ENCODE assay signal across 15 mouse cellular contexts in the genomic region with DNA sequence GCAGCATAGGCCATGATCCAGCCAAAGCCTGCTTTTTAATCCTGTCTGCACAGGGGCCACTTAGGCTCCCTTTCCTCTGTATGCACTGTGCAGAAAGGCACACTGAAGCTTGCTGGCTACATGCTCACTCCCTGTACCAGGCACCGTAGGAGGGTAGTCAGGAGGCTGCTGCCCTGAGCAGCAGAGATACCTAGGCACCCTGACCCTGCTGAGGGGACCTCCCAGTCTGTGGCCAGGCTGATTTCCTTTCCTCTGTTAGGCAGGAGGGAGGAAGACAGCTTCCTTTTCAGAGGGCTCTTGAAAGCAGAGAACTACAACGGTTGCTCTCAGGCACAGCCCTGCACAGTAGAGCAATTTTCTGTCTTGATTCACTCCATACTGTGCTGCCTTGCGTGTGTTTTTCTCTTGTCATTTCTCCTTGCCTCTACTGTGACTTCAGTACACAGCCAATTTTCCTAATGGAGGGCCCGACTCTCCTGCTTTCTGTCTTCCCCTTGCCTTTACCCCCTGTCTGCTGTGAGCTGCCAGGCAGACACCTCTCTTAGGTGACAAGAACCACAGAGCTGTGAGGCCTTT. TPM values are rescaled to one million over a fixed set of nuclear protein-coding genes. Genes with fewer than 3 reads are reported as not detected.
DNase-seq lines count a peak whose midpoint lies in the region; ATAC-seq and TF ChIP-seq lines count a peak whose summit lies in the region.
"Had no signal": no experiment of that assay in that cellular context is flagged by ENCODE, and none has a peak within 500 bp of the region (broad histone marks: within the 10 kb centered on the region; RNA-seq: fewer than 3 reads in every experiment).

No protein-coding gene starts in this region.

- peak overlapping the region; percentile 8; the same call in 1 of the 2 replicates for H3K4me3 ChIP-seq in hindbrain, embryonic 12.5 days
- no peak overlapping the region for H3K4me3 ChIP-seq in hindbrain, postnatal 0 days (ENCODE audit: low read length)
- H3K4me3 ChIP-seq in embryonic facial prominence, embryonic 14.5 days (ENCODE audit: low read depth, low read length), result no peak overlapping the region
- H3K4me3 ChIP-seq in midbrain, postnatal 0 days (ENCODE audit: low read depth, low read length), result peak overlapping the region; percentile 43; the same call in 1 of the 2 replicates
- no peak overlapping the region for H3K4me3 ChIP-seq in layer of hippocampus, adult 2 months
- H3K4me3 ChIP-seq in limb, embryonic 10.5 days, result no peak overlapping the region
- H3K4me3 ChIP-seq: forebrain, embryonic 12.5 days; lung, embryonic 15.5 days had no signal

- ATAC-seq in hindbrain, embryonic 12.5 days (ENCODE audit: low FRiP score), result 0 out of 2 replicates have a peak, but pooled peaks have one; percentile 33
- ATAC-seq in hindbrain, postnatal 0 days, result no peak
- 0 out of 2 replicates have a peak, but pooled peaks have one; percentile 20 for ATAC-seq in embryonic facial prominence, embryonic 14.5 days (ENCODE audit: low read depth)
- no peak for ATAC-seq in midbrain, postnatal 0 days (ENCODE audit: low FRiP score)

- H3K9me3 ChIP-seq in hindbrain, embryonic 12.5 days (replicated peaks), result no peaks in the 10 kb centered on the region
- no peaks in the 10 kb centered on the region for H3K9me3 ChIP-seq in hindbrain, postnatal 0 days (ENCODE audit: low read length)
- H3K9me3 ChIP-seq in embryonic facial prominence, embryonic 14.5 days (ENCODE audit: control insufficient read depth, low read length), result no peaks in the 10 kb centered on the region
- H3K9me3 ChIP-seq in midbrain, postnatal 0 days (ENCODE audit: low read length), result no peaks in the 10 kb centered on the region
- no peaks in the 10 kb centered on the region for H3K9me3 ChIP-seq in limb, embryonic 10.5 days (replicated peaks)
- H3K9me3 ChIP-seq: forebrain, embryonic 12.5 days; lung, embryonic 15.5 days had no signal

- 0 out of 2 replicates have a peak overlapping the region, but pooled peaks have one; percentile 35 for H3K9ac ChIP-seq in hindbrain, embryonic 12.5 days
- no peak overlapping the region for H3K9ac ChIP-seq in hindbrain, postnatal 0 days (replicated peaks; ENCODE audit: low read length)
- H3K9ac ChIP-seq in embryonic facial prominence, embryonic 14.5 days (ENCODE audit: low read depth, low read length), result 0 out of 2 replicates have a peak overlapping the region, but pooled peaks have one; percentile 45
- H3K9ac ChIP-seq in midbrain, postnatal 0 days (replicated peaks; ENCODE audit: low read length, poor library complexity, severe bottlenecking), result peak overlapping the region; percentile 44
- H3K9ac ChIP-seq: forebrain, embryonic 12.5 days; lung, embryonic 15.5 days had no signal

- no peak for TF ChIP-seq CTCF in hindbrain, postnatal 0 days (IDR thresholded peaks at IDR 0.05; ENCODE audit: low read depth)
- TF ChIP-seq CTCF in midbrain, postnatal 0 days (IDR thresholded peaks at IDR 0.05), result no peak
- no peak for TF ChIP-seq CTCF in layer of hippocampus, adult 2 months (conservative IDR thresholded peaks at IDR 0.05)

- H3K27ac ChIP-seq in hindbrain, embryonic 12.5 days, result no peak overlapping the region
- no peak overlapping the region for H3K27ac ChIP-seq in hindbrain, postnatal 0 days
- H3K27ac ChIP-seq in embryonic facial prominence, embryonic 14.5 days (replicated peaks; ENCODE audit: low read depth, low read length), result no peak overlapping the region
- H3K27ac ChIP-seq in midbrain, postnatal 0 days (ENCODE audit: low read depth, low read length), result no peak overlapping the region; the same call in 1 of the 2 replicates
- H3K27ac ChIP-seq in layer of hippocampus, adult 2 months, result no peak overlapping the region
- no peak overlapping the region for H3K27ac ChIP-seq in limb, embryonic 10.5 days
- H3K27ac ChIP-seq: forebrain, embryonic 12.5 days; lung, embryonic 15.5 days had no signal

- no peaks in the 10 kb centered on the region for H3K36me3 ChIP-seq in hindbrain, embryonic 12.5 days
- no peaks in the 10 kb centered on the region for H3K36me3 ChIP-seq in hindbrain, postnatal 0 days (ENCODE audit: insufficient read depth, low read length)
- no peaks in the 10 kb centered on the region; the same call in 1 of the 2 replicates for H3K36me3 ChIP-seq in embryonic facial prominence, embryonic 14.5 days (ENCODE audit: control insufficient read depth, insufficient read depth, low read length)
- no peaks in the 10 kb centered on the region for H3K36me3 ChIP-seq in midbrain, postnatal 0 days (ENCODE audit: insufficient read depth, low read length)
- no peaks in the 10 kb centered on the region for H3K36me3 ChIP-seq in limb, embryonic 10.5 days
- H3K36me3 ChIP-seq: forebrain, embryonic 12.5 days; lung, embryonic 15.5 days had no signal

- peak overlapping the region; percentile 37 for H3K4me2 ChIP-seq in hindbrain, embryonic 12.5 days (replicated peaks)
- H3K4me2 ChIP-seq in hindbrain, postnatal 0 days (ENCODE audit: low read depth, low read length), result no peak overlapping the region
- peak overlapping the region; percentile 24; the same call in 1 of the 2 replicates for H3K4me2 ChIP-seq in embryonic facial prominence, embryonic 14.5 days (ENCODE audit: low read depth, low read length)
- H3K4me2 ChIP-seq in midbrain, postnatal 0 days (ENCODE audit: low read depth, low read length, poor library complexity, severe bottlenecking), result peak overlapping the region; percentile 71
- H3K4me2 ChIP-seq: forebrain, embryonic 12.5 days; lung, embryonic 15.5 days had no signal

- no peak for DNase-seq in hindbrain, postnatal 0 days (ENCODE audit: low spot score)
- peak; percentile 69 for DNase-seq in CD4-positive, CD25-positive, alpha-beta regulatory T cell, adult 2 months (ENCODE audit: low read depth, low spot score)
- DNase-seq in embryonic facial prominence, embryonic 14.5 days (ENCODE audit: low spot score), result no peak
- no peak for DNase-seq in midbrain, postnatal 0 days (ENCODE audit: low spot score)
- no peak for DNase-seq in layer of hippocampus, adult 2 months (ENCODE audit: low spot score in 2 of 2)
- DNase-seq in right cerebral cortex, postnatal 10 days (ENCODE audit: low spot score in 2 of 2), result no peak
- DNase-seq in limb, embryonic 10.5 days (ENCODE audit: low spot score), result no peak
- DNase-seq: adrenal gland, adult 8-10 months; cerebellum, adult 9-11 months; heart, adult 18-20 months had no signal

- H3K27me3 ChIP-seq in hindbrain, embryonic 12.5 days, result peaks cover 66% of the 10 kb centered on the region
- peaks cover 39% of the 10 kb centered on the region; the same call in 1 of the 2 replicates for H3K27me3 ChIP-seq in hindbrain, postnatal 0 days (ENCODE audit: insufficient read depth, low read length)
- H3K27me3 ChIP-seq in embryonic facial prominence, embryonic 14.5 days (replicated peaks; ENCODE audit: control insufficient read depth, insufficient read depth, low read length), result peaks cover 41% of the 10 kb centered on the region
- H3K27me3 ChIP-seq in midbrain, postnatal 0 days (ENCODE audit: insufficient read depth, low read length), result peaks cover 44% of the 10 kb centered on the region
- H3K27me3 ChIP-seq in limb, embryonic 10.5 days (ENCODE audit: low read depth, poor library complexity, severe bottlenecking), result peaks cover 76% of the 10 kb centered on the region

- 0 out of 2 replicates have a peak, but pooled peaks cover 3% of the 10 kb centered on the region for H3K4me1 ChIP-seq in hindbrain, embryonic 12.5 days
- H3K4me1 ChIP-seq in hindbrain, postnatal 0 days (ENCODE audit: insufficient read depth, low read length), result no peaks in the 10 kb centered on the region
- H3K4me1 ChIP-seq in embryonic facial prominence, embryonic 14.5 days (ENCODE audit: control insufficient read depth, insufficient read depth, low read length), result no peaks in the 10 kb centered on the region
- no peaks in the 10 kb centered on the region for H3K4me1 ChIP-seq in midbrain, postnatal 0 days (ENCODE audit: insufficient read depth, low read length)
- H3K4me1 ChIP-seq in limb, embryonic 10.5 days, result peaks cover 27% of the 10 kb centered on the region

- 19% methylated on average over 4 of the region's 4 CpGs for WGBS in hindbrain, embryonic 12.5 days
- 37% methylated on average over 4 of the region's 4 CpGs for whole genome bisulfite sequencing in hindbrain, postnatal 0 days
- WGBS in embryonic facial prominence, embryonic 14.5 days, result 24% methylated on average over 4 of the region's 4 CpGs
- WGBS in midbrain, postnatal 0 days, result 27% methylated on average over 4 of the region's 4 CpGs
- WGBS in limb, embryonic 10.5 days, result 25% methylated on average over 4 of the region's 4 CpGs

RNA-seq across cellular contexts. Expression of a gene that starts 9.8 kb away (rescaled TPM):
- polyA plus RNA-seq in hindbrain, embryonic 12.5 days (2016; fragmentation: Nextera tagmentation; extraction: Ambion mirVana), result 1.1 and 2.9 TPM in 2 replicates
- not detected in 2 replicates for total RNA-seq in hindbrain, postnatal 0 days (2014; rRNA removed)
- polyA plus RNA-seq in hindbrain, postnatal 0 days (2015; fragmentation: Nextera tagmentation; extraction: Ambion mirVana), result 0.57 and 0.75 TPM in 2 replicates
- 0.29 and 0.34 TPM in 2 replicates for polyA plus RNA-seq in embryonic facial prominence, embryonic 14.5 days (2014; fragmentation: Nextera tagmentation; extraction: Ambion mirVana)
- total RNA-seq in midbrain, postnatal 0 days (2014; rRNA removed), result 0.11 and 0.66 TPM in 2 replicates
- 2.0 TPM in 2 replicates for polyA plus RNA-seq in midbrain, postnatal 0 days (2015; fragmentation: Nextera tagmentation; extraction: Ambion mirVana)
- not detected for total RNA-seq in layer of hippocampus, adult 2 months (2021)
- 0.46 and 0.55 TPM in 2 replicates for polyA plus RNA-seq in limb, embryonic 10.5 days (2016; fragmentation: Nextera tagmentation; extraction: Ambion mirVana)
- total RNA-seq: heart, adult 18-20 months; layer of hippocampus, postnatal 10 days; neutrophil, adult 5-6 weeks had no signal
- polyA plus RNA-seq: lung, embryonic 15.5 days had no signal

RNA-seq across cellular contexts. Expression of a gene that starts 18.1 kb away (rescaled TPM):
- polyA plus RNA-seq in hindbrain, embryonic 12.5 days (2016; fragmentation: Nextera tagmentation; extraction: Ambion mirVana), result 3.5 and 3.8 TPM in 2 replicates
- total RNA-seq in hindbrain, postnatal 0 days (2014; rRNA removed), result 1.5 TPM in 1 of 2 replicates, not detected in the other
- 0.76 and 1.0 TPM in 2 replicates for polyA plus RNA-seq in hindbrain, postnatal 0 days (2015; fragmentation: Nextera tagmentation; extraction: Ambion mirVana)
- 0.97 TPM in 1 of 2 replicates, not detected in the other for polyA plus RNA-seq in embryonic facial prominence, embryonic 14.5 days (2014; fragmentation: Nextera tagmentation; extraction: Ambion mirVana)
- 0.77 TPM in 1 of 2 replicates, not detected in the other for total RNA-seq in midbrain, postnatal 0 days (2014; rRNA removed)
- polyA plus RNA-seq in midbrain, postnatal 0 days (2015; fragmentation: Nextera tagmentation; extraction: Ambion mirVana), result 2.2 and 3.6 TPM in 2 replicates
- total RNA-seq in layer of hippocampus, adult 2 months (2021), result not detected
- polyA plus RNA-seq in limb, embryonic 10.5 days (2016; fragmentation: Nextera tagmentation; extraction: Ambion mirVana), result 0.39 TPM in 1 of 2 replicates, not detected in the other
- total RNA-seq: adrenal gland, adult 8-10 months; heart, adult 18-20 months; layer of hippocampus, postnatal 10 days; neutrophil, adult 5-6 weeks had no signal
- polyA plus RNA-seq: lung, embryonic 15.5 days had no signal

RNA-seq across cellular contexts. Expression of a gene that starts 18.6 kb away (rescaled TPM):
- polyA plus RNA-seq in hindbrain, embryonic 12.5 days (2016; fragmentation: Nextera tagmentation; extraction: Ambion mirVana), result 48.4 and 63.4 TPM in 2 replicates
- total RNA-seq in hindbrain, postnatal 0 days (2014; rRNA removed), result 2.3 and 3.5 TPM in 2 replicates
- 17.6 and 20.5 TPM in 2 replicates for polyA plus RNA-seq in hindbrain, postnatal 0 days (2015; fragmentation: Nextera tagmentation; extraction: Ambion mirVana)
- polyA plus RNA-seq in embryonic facial prominence, embryonic 14.5 days (2014; fragmentation: Nextera tagmentation; extraction: Ambion mirVana), result 15.7 and 23.1 TPM in 2 replicates
- total RNA-seq in midbrain, postnatal 0 days (2014; rRNA removed), result 13.3 and 14.5 TPM in 2 replicates
- 88.9 and 94.6 TPM in 2 replicates for polyA plus RNA-seq in midbrain, postnatal 0 days (2015; fragmentation: Nextera tagmentation; extraction: Ambion mirVana)
- total RNA-seq in layer of hippocampus, adult 2 months (2021), result not detected
- polyA plus RNA-seq in limb, embryonic 10.5 days (2016; fragmentation: Nextera tagmentation; extraction: Ambion mirVana), result 6.3 and 6.5 TPM in 2 replicates

Comparison
In these comparisons a context has a peak if more than half of its experiments do, and no peak if none do; other contexts are left out.
1. ATAC-seq: peak in hindbrain, embryonic 12.5 days (single experiment) and embryonic facial prominence, embryonic 14.5 days (single experiment); none in hindbrain, postnatal 0 days (single experiment) and midbrain, postnatal 0 days (single experiment).
2. H3K4me3 ChIP-seq: peak in hindbrain, embryonic 12.5 days (single experiment) and midbrain, postnatal 0 days (single experiment); none in hindbrain, postnatal 0 days (single experiment), embryonic facial prominence, embryonic 14.5 days (single experiment), layer of hippocampus, adult 2 months (single experiment) and limb, embryonic 10.5 days (single experiment).